Mouse (Mus musculus): ENCODE results near the gene Spock1.

GRCm38 (mm10) chr13:57525946-57526345, 382.2 kb downstream of the Spock1 start:
- TF ChIP-seq TAL1 (IDR thresholded peaks at IDR 0.05; ENCODE audit: low read length) (no peak), GATA1 (IDR thresholded peaks at IDR 0.05; ENCODE audit: low read length) (no peak)

All from erythroblast, embryonic 14.5 days (primary cell).